Mouse (Mus musculus) kidney, adult 2 months (tissue): ENCODE results near the gene Ergic1. TPM values are rescaled to one million over a fixed set of nuclear protein-coding genes. Genes with fewer than 3 reads are reported as not detected.

ENCODE experiments used
- DNase-seq: peaks from one replicate; pipeline ENCODE4 v3.0.0; 2021
- H3K27ac ChIP-seq: fragments of 200-500 bp; 2 replicates; pipeline ENCODE4 v1.5.1; 2012; ENCODE audit warnings: low read depth, low read length, control low read depth, inconsistent platforms; ENCODE audit not compliant: insufficient read depth
- H3K27me3 ChIP-seq: fragments of 200-500 bp; replicated peaks from 2 replicates; pipeline ENCODE4 v1.6.1; 2012; ENCODE audit warnings: mild to moderate bottlenecking, moderate library complexity, low read length, inconsistent platforms; ENCODE audit not compliant: control insufficient read depth, insufficient read depth
- H3K36me3 ChIP-seq: fragments of 200-500 bp; 2 replicates; pipeline ENCODE4 v1.6.1; 2012; ENCODE audit warnings: mild to moderate bottlenecking, moderate library complexity, low read length, inconsistent platforms; ENCODE audit not compliant: control insufficient read depth, insufficient read depth
- H3K4me1 ChIP-seq: fragments of 200-500 bp; 2 replicates; pipeline ENCODE4 v1.6.1; 2011; ENCODE audit warnings: low read length; ENCODE audit not compliant: control insufficient read depth, insufficient read depth
- H3K4me3 ChIP-seq: fragments of 200-500 bp; 2 replicates; pipeline ENCODE4 v1.5.1; 2011; ENCODE audit warnings: mild to moderate bottlenecking, low read depth, low read length, control low read depth; ENCODE audit not compliant: insufficient read depth
- CTCF ChIP-seq: fragments of 200-500 bp; conservative IDR thresholded peaks from 2 replicates; pipeline ENCODE4 v1.5.1; 2011; ENCODE audit warnings: low read depth, mild to moderate bottlenecking, control low read depth, low read length, moderate library complexity, mixed read lengths; ENCODE audit not compliant: insufficient read depth, insufficient read length
- POLR2A ChIP-seq: fragments of 200-500 bp; IDR thresholded peaks from one replicate; pipeline ENCODE4 v1.6.1; 2011; ENCODE audit warnings: low read depth, low read length, control low read depth
- whole genome bisulfite sequencing: fragments of 180-500 bp; shearing (Covaris S2); methylation state at CpG from one replicate; pipeline ENCODE4 v1.1.7; 2018; 5-methylcytosine and 5-hydroxymethylcytosine counted together
- polyA plus RNA-seq: library from polyadenylated mRNA; depleted of rRNA; stranded (reverse); fragments of >200 nt; gene quantifications from 2 replicates; pipeline ENCODE4 v1.2.3, GENCODE M21; 2012

Gene Ergic1
- polyA plus RNA-seq, 1 experiment = 131 TPM

GRCm38 (mm10) chr17:26660192-26660912 is 99.1 kb downstream of the Ergic1 start:
- 0 out of 2 replicates have a peak, but pooled peaks cover 1% of the 10 kb centered on the region for H3K36me3 ChIP-seq
- no peak for TF ChIP-seq POLR2A
- TF ChIP-seq CTCF = peak; percentile 81
- no peak overlapping the region for H3K4me3 ChIP-seq
- WGBS = 23% methylated on average over 21 of the region's 21 CpGs
- 0 out of 2 replicates have a peak, but pooled peaks cover 2% of the 10 kb centered on the region for H3K4me1 ChIP-seq
- DNase-seq = peak; percentile 85
- H3K27me3 ChIP-seq = no peaks in the 10 kb centered on the region
- no peak overlapping the region for H3K27ac ChIP-seq

GRCm38 (mm10) chr17:26662204-26662603 is 100.9 kb downstream of the Ergic1 start:
- TF ChIP-seq CTCF (no peak), POLR2A (no peak)
- no peaks in the 10 kb centered on the region for H3K36me3 ChIP-seq
- H3K27me3 ChIP-seq = no peaks in the 10 kb centered on the region
- WGBS = 61% methylated on average over 5 of the region's 5 CpGs
- H3K4me1 ChIP-seq = 0 out of 2 replicates have a peak, but pooled peaks cover 2% of the 10 kb centered on the region
- no peak overlapping the region for H3K27ac ChIP-seq
- no peak overlapping the region for H3K4me3 ChIP-seq
- no peak for DNase-seq

GRCm38 (mm10) chr17:26662978-26663683 is 101.8 kb downstream of the Ergic1 start, which contains the start of gene Atp6v0e:
Atp6v0e (plus strand) TSS chr17:26663231.
- WGBS = 2% methylated on average over 28 of the region's 28 CpGs
- 0 out of 2 replicates have a peak, but pooled peaks cover 2% of the 10 kb centered on the region for H3K4me1 ChIP-seq

GRCm38 (mm10) chr17:26665600-26665999 is 104.3 kb downstream of the Ergic1 start:
- no peak for DNase-seq
- no peak overlapping the region for H3K27ac ChIP-seq
- no peak for TF ChIP-seq POLR2A
- TF ChIP-seq CTCF = no peak
- no peak overlapping the region for H3K4me3 ChIP-seq
- no peaks in the 10 kb centered on the region for H3K36me3 ChIP-seq
- no peaks in the 10 kb centered on the region for H3K27me3 ChIP-seq
- H3K4me1 ChIP-seq = 0 out of 2 replicates have a peak, but pooled peaks cover 2% of the 10 kb centered on the region
- WGBS = 70% methylated on average over 4 of the region's 4 CpGs

More at GRCm38 (mm10) chr17:26662978-26663683, 101.8 kb downstream of the Ergic1 start, which contains the start of gene Atp6v0e:
- DNase-seq = peak; percentile 95
- TF ChIP-seq POLR2A = peak; percentile 77
- peak; percentile 97 for TF ChIP-seq CTCF
- peak within 1 kb of the TSS; percentile 2 for H3K27ac ChIP-seq
- peak within 1 kb of the TSS; percentile 57 for H3K4me3 ChIP-seq
- no peaks in the 10 kb centered on the region for H3K27me3 ChIP-seq
- no peaks in the 10 kb centered on the region for H3K36me3 ChIP-seq

- Histone ChIP-seq H3K36me3 (no peaks in the 10 kb centered on the region), H3K27ac (no peak overlapping the region), H3K4me3 (no peak overlapping the region), H3K27me3 (no peaks in the 10 kb centered on the region), H3K4me1 (0 out of 2 replicates have a peak, but pooled peaks cover 2% of the 10 kb centered on the region)
- WGBS = 44% methylated on average over 4 of the region's 4 CpGs
- DNase-seq = no peak
- TF ChIP-seq POLR2A (no peak), CTCF (no peak)
These were observed 110.0 kb downstream of the Ergic1 start for GRCm38 (mm10) chr17:26671268-26671667.

GRCm38 (mm10) chr17:26675845-26676244 is 114.6 kb downstream of the Ergic1 start:
- no peak overlapping the region; the same call in 1 of the 2 replicates for H3K27ac ChIP-seq
- 20% methylated on average over 7 of the region's 7 CpGs for WGBS

GRCm38 (mm10) chr17:26676252-26676615 is 114.9 kb downstream of the Ergic1 start:
- DNase-seq = peak; percentile 96
- WGBS = under 1% methylated on average over 30 of the region's 30 CpGs
- H3K4me3 ChIP-seq = peak overlapping the region; percentile 81

More at GRCm38 (mm10) chr17:26675845-26676244, 114.6 kb downstream of the Ergic1 start:
- Histone ChIP-seq H3K4me1 (peaks cover 18% of the 10 kb centered on the region; the same call in 1 of the 2 replicates), H3K36me3 (no peaks in the 10 kb centered on the region), H3K4me3 (peak overlapping the region; percentile 81), H3K27me3 (no peaks in the 10 kb centered on the region)
- no peak for TF ChIP-seq CTCF
- no peak for TF ChIP-seq POLR2A
- no peak for DNase-seq

More at GRCm38 (mm10) chr17:26676252-26676615, 114.9 kb downstream of the Ergic1 start:
- TF ChIP-seq CTCF (no peak), POLR2A (peak; percentile 82)
- Histone ChIP-seq H3K36me3 (no peaks in the 10 kb centered on the region), H3K27ac (peak overlapping the region; percentile 96), H3K27me3 (no peaks in the 10 kb centered on the region), H3K4me1 (peaks cover 18% of the 10 kb centered on the region; the same call in 1 of the 2 replicates)
